Mouse (Mus musculus) granulocyte monocyte progenitor cell, adult 5-6 weeks (primary cell): Measurements from ENCODE around the gene Trak2. TPM values are rescaled to one million over a fixed set of nuclear protein-coding genes. Genes with fewer than 3 reads are reported as not detected.
"Not testable (repeated sequence)": the region's sequence is repeated elsewhere in the genome, so short reads cannot be mapped to it uniquely, and the experiment has no call there.

Experiments used
- ATAC-seq: replicated peaks from 2 replicates; pipeline ENCODE4 v1.8.0; 2016; ENCODE audit warnings: mild to moderate bottlenecking, moderate TSS enrichment, inconsistent platforms; ENCODE audit not compliant: poor library complexity, severe bottlenecking
- total RNA-seq, 2 experiments: library from RNA; stranded (forward) in 1 of 2; stranded (reverse) in 1 of 2; fragments of 200-712, 200-1000 nt in 1 of 2; fragments of >200 nt in 1 of 2; fragmentation: Nextera tagmentation in 1 of 2; gene quantifications; 2 replicates each; pipeline ENCODE4 v1.2.3; 2014 to 2017

Gene Trak2
- total RNA-seq (2014; fragmentation: Nextera tagmentation) (14.5 and 20.0 TPM in 2 replicates), total RNA-seq (2017) (18.6 and 20.1 TPM in 2 replicates)

GRCm38 (mm10) chr1:58973366-58974221 is at the start of gene Trak2, which contains the start of gene Stradb:
Trak2 (minus strand) TSS chr1:58973430.
Stradb (plus strand) TSS chr1:58973522.
- peak; percentile 96 for ATAC-seq

GRCm38 (mm10) chr1:59021556-59021955 is 48.3 kb upstream of the Trak2 start:
- ATAC-seq = no peak

GRCm38 (mm10) chr1:59009250-59009649 is 36.0 kb upstream of the Trak2 start:
- peak; percentile 46; the same call in 1 of the 2 replicates for ATAC-seq

GRCm38 (mm10) chr1:58995313-58995712 is 22.1 kb upstream of the Trak2 start:
- peak; percentile 59 for ATAC-seq

GRCm38 (mm10) chr1:58993723-58994122 is 20.5 kb upstream of the Trak2 start:
- ATAC-seq = no peak

- no peak for ATAC-seq
Measured at GRCm38 (mm10) chr1:58993144-58993543, 19.9 kb upstream of the Trak2 start.

GRCm38 (mm10) chr1:58984586-58984985 is 11.4 kb upstream of the Trak2 start:
- no peak for ATAC-seq

- ATAC-seq = no peak
Measured at GRCm38 (mm10) chr1:58982276-58982675, 9.0 kb upstream of the Trak2 start.

GRCm38 (mm10) chr1:58972851-58973365 is 322 bp downstream of the Trak2 start:
- no peak for ATAC-seq

GRCm38 (mm10) chr1:58971097-58971496 is 2.1 kb downstream of the Trak2 start:
- no peak for ATAC-seq

- no peak for ATAC-seq
Measured at GRCm38 (mm10) chr1:58970054-58970453, 3.2 kb downstream of the Trak2 start.

GRCm38 (mm10) chr1:58967534-58967933 is 5.7 kb downstream of the Trak2 start:
- no peak for ATAC-seq

- ATAC-seq = no peak
Measured at GRCm38 (mm10) chr1:58962865-58963264, 10.4 kb downstream of the Trak2 start.

GRCm38 (mm10) chr1:58962418-58962817 is 10.8 kb downstream of the Trak2 start:
- no peak for ATAC-seq

GRCm38 (mm10) chr1:58961152-58961893 is 11.9 kb downstream of the Trak2 start:
- ATAC-seq = peak; percentile 48

GRCm38 (mm10) chr1:58959682-58960081 is 13.5 kb downstream of the Trak2 start:
- no peak for ATAC-seq

- ATAC-seq = not testable (repeated sequence)
Measured at GRCm38 (mm10) chr1:58958789-58959526, 14.3 kb downstream of the Trak2 start.

- ATAC-seq = no peak
Measured at GRCm38 (mm10) chr1:58957931-58958330, 15.3 kb downstream of the Trak2 start.

- peak; percentile 84 for ATAC-seq
Measured at GRCm38 (mm10) chr1:58956229-58956628, 17.0 kb downstream of the Trak2 start.

GRCm38 (mm10) chr1:58955716-58956115 is 17.5 kb downstream of the Trak2 start:
- ATAC-seq = no peak
